Mouse (Mus musculus): ENCODE data around the gene Tada2b. TPM values are rescaled to one million over a fixed set of nuclear protein-coding genes. Genes with fewer than 3 reads are reported as not detected.
A peak's percentile ranks its signal among the peaks of the same experiment; 100 is the strongest.

Tada2b gene
- 2.8 and 2.9 TPM in 2 replicates for polyA plus RNA-seq (2015; fragmentation: Nextera tagmentation; extraction: Ambion mirVana)

- H3K4me2 ChIP-seq (replicated peaks), result peak within 1 kb of the TSS; percentile 97
- H3K36me3 ChIP-seq, result no peaks in the 10 kb centered on the region
- peak within 1 kb of the TSS; percentile 78 for H3K27ac ChIP-seq (replicated peaks)
- under 1% methylated on average over 87 of the region's 97 CpGs for WGBS
- peaks cover 39% of the 10 kb centered on the region for H3K4me1 ChIP-seq
- no peaks in the 10 kb centered on the region for H3K27me3 ChIP-seq
- H3K4me3 ChIP-seq, result peak within 1 kb of the TSS; percentile 96
- ATAC-seq (replicated peaks), result peak; percentile 99
- H3K9ac ChIP-seq (replicated peaks), result peak within 1 kb of the TSS; percentile 96
- no peaks in the 10 kb centered on the region for H3K9me3 ChIP-seq
Observed at GRCm38 (mm10) chr5:36484171-36484990, at the start of gene Tada2b, which contains the start of gene Ccdc96. TSS of gene Tada2b (minus strand) at chr5:36484285. TSS of gene Ccdc96 (plus strand) at chr5:36484588.

GRCm38 (mm10) chr5:36530129-36530751 is 46.2 kb upstream of the Tada2b start:
- Histone ChIP-seq H3K4me2 (replicated peaks) (peak overlapping the region; percentile 66), H3K27me3 (no peaks in the 10 kb centered on the region)

GRCm38 (mm10) chr5:36529698-36530097 is 45.6 kb upstream of the Tada2b start:
- Histone ChIP-seq H3K4me3 (peak overlapping the region; percentile 83), H3K27me3 (no peaks in the 10 kb centered on the region), H3K36me3 (0 out of 2 replicates have a peak, but pooled peaks cover 5% of the 10 kb centered on the region), H3K27ac (replicated peaks) (peak overlapping the region; percentile 88), H3K9me3 (no peaks in the 10 kb centered on the region), H3K4me2 (replicated peaks) (peak overlapping the region; percentile 66), H3K9ac (replicated peaks) (peak overlapping the region; percentile 91), H3K4me1 (peaks cover 40% of the 10 kb centered on the region)
- 6% methylated on average over 5 of the region's 5 CpGs for WGBS
- no peak for ATAC-seq (replicated peaks)

More at GRCm38 (mm10) chr5:36530129-36530751, 46.2 kb upstream of the Tada2b start:
- Histone ChIP-seq H3K4me3 (peak overlapping the region; percentile 83), H3K9me3 (no peaks in the 10 kb centered on the region), H3K27ac (replicated peaks) (peak overlapping the region; percentile 88), H3K4me1 (peaks cover 40% of the 10 kb centered on the region), H3K9ac (replicated peaks) (peak overlapping the region; percentile 91), H3K36me3 (no peaks in the 10 kb centered on the region)
- peak; percentile 96 for ATAC-seq (replicated peaks)
- WGBS, result under 1% methylated on average over 26 of the region's 28 CpGs

- no peaks in the 10 kb centered on the region for H3K9me3 ChIP-seq
- peaks cover 40% of the 10 kb centered on the region for H3K4me1 ChIP-seq
- no peak overlapping the region for H3K9ac ChIP-seq (replicated peaks)
- peaks cover 23% of the 10 kb centered on the region for H3K36me3 ChIP-seq
- H3K4me2 ChIP-seq (replicated peaks), result no peak overlapping the region
- no peak for ATAC-seq (replicated peaks)
- WGBS, result 70% methylated on average over 2 of the region's 2 CpGs
- no peaks in the 10 kb centered on the region for H3K27me3 ChIP-seq
- H3K27ac ChIP-seq (replicated peaks), result no peak overlapping the region
- no peak overlapping the region for H3K4me3 ChIP-seq
Observed at GRCm38 (mm10) chr5:36526921-36527320, 42.8 kb upstream of the Tada2b start.

GRCm38 (mm10) chr5:36526274-36526673 is 42.2 kb upstream of the Tada2b start:
- WGBS, result 78% methylated on average over 5 of the region's 5 CpGs
- Histone ChIP-seq H3K9ac (replicated peaks) (no peak overlapping the region), H3K36me3 (peaks cover 30% of the 10 kb centered on the region), H3K4me2 (replicated peaks) (no peak overlapping the region), H3K9me3 (no peaks in the 10 kb centered on the region), H3K27ac (replicated peaks) (no peak overlapping the region), H3K4me3 (no peak overlapping the region), H3K4me1 (peaks cover 40% of the 10 kb centered on the region), H3K27me3 (no peaks in the 10 kb centered on the region)
- no peak for ATAC-seq (replicated peaks)

GRCm38 (mm10) chr5:36525216-36525615 is 41.1 kb upstream of the Tada2b start:
- Histone ChIP-seq H3K27ac (replicated peaks) (no peak overlapping the region), H3K4me2 (replicated peaks) (no peak overlapping the region), H3K36me3 (peaks cover 40% of the 10 kb centered on the region), H3K9me3 (no peaks in the 10 kb centered on the region), H3K9ac (replicated peaks) (no peak overlapping the region), H3K4me1 (peaks cover 34% of the 10 kb centered on the region), H3K4me3 (no peak overlapping the region), H3K27me3 (no peaks in the 10 kb centered on the region)
- 71% methylated on average over 2 of the region's 2 CpGs for WGBS
- ATAC-seq (replicated peaks), result no peak

GRCm38 (mm10) chr5:36523219-36523703 is 39.2 kb upstream of the Tada2b start:
- no peak overlapping the region for H3K9ac ChIP-seq (replicated peaks)
- WGBS, result 94% methylated on average over 5 of the region's 5 CpGs
- no peak overlapping the region for H3K4me2 ChIP-seq (replicated peaks)
- peaks cover 60% of the 10 kb centered on the region for H3K36me3 ChIP-seq
- no peak for ATAC-seq (replicated peaks)
- no peak overlapping the region for H3K4me3 ChIP-seq
- H3K27ac ChIP-seq (replicated peaks), result no peak overlapping the region
- no peaks in the 10 kb centered on the region for H3K9me3 ChIP-seq
- no peaks in the 10 kb centered on the region for H3K27me3 ChIP-seq
- H3K4me1 ChIP-seq, result peaks cover 20% of the 10 kb centered on the region

- Histone ChIP-seq H3K9me3 (no peaks in the 10 kb centered on the region), H3K4me1 (peaks cover 15% of the 10 kb centered on the region), H3K27me3 (no peaks in the 10 kb centered on the region), H3K9ac (replicated peaks) (no peak overlapping the region), H3K27ac (replicated peaks) (no peak overlapping the region), H3K4me2 (replicated peaks) (no peak overlapping the region), H3K36me3 (peaks cover 65% of the 10 kb centered on the region), H3K4me3 (no peak overlapping the region)
- 63% methylated on average over 2 of the region's 2 CpGs for WGBS
- no peak for ATAC-seq (replicated peaks)
Observed at GRCm38 (mm10) chr5:36522782-36523181, 38.7 kb upstream of the Tada2b start.

GRCm38 (mm10) chr5:36519751-36520150 is 35.7 kb upstream of the Tada2b start:
- no peak overlapping the region for H3K4me3 ChIP-seq
- H3K36me3 ChIP-seq, result peaks cover 87% of the 10 kb centered on the region
- no peaks in the 10 kb centered on the region for H3K9me3 ChIP-seq
- no peak for ATAC-seq (replicated peaks)
- WGBS, result 86% methylated on average over 3 of the region's 3 CpGs
- no peaks in the 10 kb centered on the region for H3K27me3 ChIP-seq
- no peak overlapping the region for H3K9ac ChIP-seq (replicated peaks)
- no peak overlapping the region for H3K27ac ChIP-seq (replicated peaks)
- no peak overlapping the region for H3K4me2 ChIP-seq (replicated peaks)
- H3K4me1 ChIP-seq, result no peaks in the 10 kb centered on the region

- H3K4me3 ChIP-seq, result no peak overlapping the region
- 90% methylated on average over 3 of the region's 3 CpGs for WGBS
- no peaks in the 10 kb centered on the region for H3K27me3 ChIP-seq
- H3K4me2 ChIP-seq (replicated peaks), result no peak overlapping the region
- no peak overlapping the region for H3K27ac ChIP-seq (replicated peaks)
- H3K4me1 ChIP-seq, result no peaks in the 10 kb centered on the region
- peaks cover 91% of the 10 kb centered on the region for H3K36me3 ChIP-seq
- ATAC-seq (replicated peaks), result no peak
- no peak overlapping the region for H3K9ac ChIP-seq (replicated peaks)
- H3K9me3 ChIP-seq, result no peaks in the 10 kb centered on the region
Observed at GRCm38 (mm10) chr5:36517596-36517995, 33.5 kb upstream of the Tada2b start.

- H3K9me3 ChIP-seq, result no peaks in the 10 kb centered on the region
- H3K27me3 ChIP-seq, result no peaks in the 10 kb centered on the region
- H3K36me3 ChIP-seq, result peaks cover 91% of the 10 kb centered on the region
- H3K27ac ChIP-seq (replicated peaks), result no peak overlapping the region
- H3K4me3 ChIP-seq, result no peak overlapping the region
- WGBS, result 85% methylated on average over 5 of the region's 5 CpGs
- no peak for ATAC-seq (replicated peaks)
- H3K4me1 ChIP-seq, result no peaks in the 10 kb centered on the region
- no peak overlapping the region for H3K9ac ChIP-seq (replicated peaks)
- H3K4me2 ChIP-seq (replicated peaks), result no peak overlapping the region
Observed at GRCm38 (mm10) chr5:36515558-36515957, 31.5 kb upstream of the Tada2b start.

GRCm38 (mm10) chr5:36515126-36515525 is 31.0 kb upstream of the Tada2b start:
- no peak overlapping the region for H3K4me2 ChIP-seq (replicated peaks)
- ATAC-seq (replicated peaks), result no peak
- no peak overlapping the region for H3K27ac ChIP-seq (replicated peaks)
- H3K9ac ChIP-seq (replicated peaks), result no peak overlapping the region
- 96% methylated on average over 1 of the region's 1 CpGs for WGBS
- H3K4me3 ChIP-seq, result no peak overlapping the region
- no peaks in the 10 kb centered on the region for H3K9me3 ChIP-seq
- H3K27me3 ChIP-seq, result no peaks in the 10 kb centered on the region
- H3K36me3 ChIP-seq, result peaks cover 91% of the 10 kb centered on the region
- H3K4me1 ChIP-seq, result no peaks in the 10 kb centered on the region
